Mouse (Mus musculus): ENCODE data around the gene Prkce. TPM values are rescaled to one million over a fixed set of nuclear protein-coding genes. Genes with fewer than 3 reads are reported as not detected.

Gene Prkce
- total RNA-seq, 2 experiments from 2014 or later, result 416 to 425 TPM

DNA sequence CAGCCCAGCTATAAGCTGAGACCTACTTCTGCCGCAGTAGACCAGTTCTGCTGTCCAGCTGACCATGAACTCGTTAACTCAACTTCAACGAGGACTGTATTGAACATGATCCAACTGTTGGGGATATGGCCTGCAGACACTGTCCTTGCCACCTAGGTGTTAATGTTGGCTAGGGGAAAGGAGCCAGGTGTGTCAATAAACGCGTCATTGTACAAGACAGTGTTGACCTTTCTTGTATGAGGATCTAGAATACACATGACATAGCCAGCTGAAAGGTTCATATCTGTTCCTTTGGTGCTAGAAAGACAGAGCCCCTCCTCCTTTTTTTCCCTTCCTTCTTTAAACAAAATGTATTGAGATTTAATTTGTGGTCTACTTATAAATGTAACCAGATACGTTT lies 251.6 kb downstream of the Prkce start:
- DNase-seq, result no peak

- no peak for DNase-seq
Measured at GRCm38 (mm10) chr17:86420646-86421338, 253.2 kb downstream of the Prkce start.

DNA sequence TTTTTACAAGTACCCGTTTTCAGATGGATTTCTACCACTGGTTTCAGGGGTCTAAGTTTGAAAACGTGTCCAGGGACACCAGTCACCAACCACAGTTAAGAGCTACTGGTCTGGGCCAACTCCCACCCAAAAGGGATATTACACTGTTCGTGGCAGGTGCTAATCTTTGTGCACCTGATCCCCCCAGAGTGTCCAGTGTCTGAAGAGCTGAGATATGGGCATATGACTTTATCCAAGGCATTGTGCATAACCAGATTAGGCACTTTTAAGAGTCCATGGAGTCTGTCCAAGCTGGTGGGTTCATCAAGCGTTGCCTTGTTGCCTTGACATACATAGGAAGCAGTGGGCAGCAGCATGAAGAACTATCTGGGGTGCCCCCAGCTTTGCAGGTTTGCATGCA lies 254.4 kb downstream of the Prkce start:
- no peak for DNase-seq

- no peak for DNase-seq
Measured at GRCm38 (mm10) chr17:86429877-86430276, 262.3 kb downstream of the Prkce start.

DNA sequence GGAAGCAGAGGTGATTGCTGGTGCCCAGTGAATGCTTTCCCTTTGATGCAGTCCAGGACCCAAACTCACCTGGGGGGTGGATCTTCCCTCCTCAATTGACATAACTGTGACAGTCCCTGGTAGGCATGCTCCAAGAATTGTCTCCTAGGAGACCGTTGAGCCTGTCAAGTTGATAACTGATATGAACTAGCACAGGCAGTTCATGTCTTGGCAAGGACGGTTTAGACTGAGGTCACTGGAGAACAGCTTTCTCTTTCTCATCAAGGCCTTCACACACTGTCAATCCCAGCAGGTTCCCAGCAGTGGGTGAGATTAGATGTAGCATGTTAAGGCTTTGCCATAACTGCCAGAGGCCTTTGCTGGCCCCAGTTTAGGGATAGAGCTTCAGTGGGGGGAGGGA lies 265.5 kb downstream of the Prkce start:
- DNase-seq, result no peak

GRCm38 (mm10) chr17:86433813-86434212 lies 266.2 kb downstream of the Prkce start:
- DNase-seq, result no peak

DNA sequence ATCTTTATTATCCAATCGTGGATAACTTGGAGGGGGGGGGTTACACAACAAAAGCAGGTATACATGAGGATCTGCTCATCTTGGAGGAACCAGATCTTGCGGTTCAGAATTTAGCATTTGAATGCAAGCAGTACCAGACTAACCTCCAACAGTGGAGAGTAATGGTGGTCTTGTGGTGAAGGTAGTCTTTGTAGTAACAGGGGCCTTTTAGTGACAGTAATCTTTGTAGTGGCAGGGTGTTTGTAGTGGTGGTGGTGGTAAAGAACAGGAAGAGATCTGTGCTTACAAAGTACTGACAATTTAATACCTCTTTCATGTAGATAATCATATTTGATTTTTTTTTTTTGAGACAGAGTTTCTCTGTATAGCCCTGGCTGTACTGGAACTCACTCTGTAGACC lies 267.2 kb downstream of the Prkce start:
- no peak for DNase-seq

GRCm38 (mm10) chr17:86435570-86435969 lies 268.0 kb downstream of the Prkce start:
- DNase-seq, result no peak

- DNase-seq, result no peak
Measured at GRCm38 (mm10) chr17:86435984-86436383, 268.4 kb downstream of the Prkce start.

DNA sequence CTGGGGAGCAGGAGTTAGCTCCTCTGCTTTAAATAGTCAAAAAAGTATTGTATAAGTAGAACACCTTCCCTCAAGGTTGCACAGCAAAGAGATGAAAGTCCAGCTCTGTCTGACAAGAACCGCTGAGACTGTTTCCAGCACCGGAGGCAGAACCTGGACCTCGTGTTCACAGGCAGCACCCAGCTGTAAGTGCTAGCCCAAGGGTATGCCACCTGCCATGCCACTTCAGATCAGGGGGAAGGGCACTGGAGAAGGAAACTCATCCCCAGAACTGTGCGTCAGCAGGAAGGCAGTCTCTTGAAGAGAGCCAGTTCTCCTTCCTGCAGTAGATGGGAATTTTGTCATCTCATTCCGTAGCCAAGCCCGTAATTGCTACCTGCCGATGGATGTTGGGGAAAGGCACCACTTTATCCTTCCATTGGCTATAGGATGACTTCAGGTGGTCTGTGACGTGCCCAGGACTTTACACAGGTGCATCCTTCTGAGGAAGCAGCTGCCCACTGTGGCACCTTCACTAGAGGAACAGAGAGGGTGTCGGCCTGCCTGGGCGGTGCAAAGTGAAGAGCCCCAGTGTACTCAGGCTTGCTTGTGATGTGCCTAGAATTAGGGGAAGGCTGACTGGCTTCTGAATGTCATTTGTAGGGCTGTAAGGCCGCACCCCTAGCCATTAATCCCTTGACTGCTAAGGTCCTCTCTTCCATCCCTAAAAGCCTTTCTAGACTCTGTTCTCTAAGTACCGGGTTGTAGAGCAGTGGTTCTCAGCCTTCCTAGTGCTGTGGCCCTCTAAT lies 269.2 kb downstream of the Prkce start:
- DNase-seq, result no peak

GRCm38 (mm10) chr17:86437516-86438277 lies 270.1 kb downstream of the Prkce start:
- DNase-seq, result peak; percentile 54 to 58

DNA sequence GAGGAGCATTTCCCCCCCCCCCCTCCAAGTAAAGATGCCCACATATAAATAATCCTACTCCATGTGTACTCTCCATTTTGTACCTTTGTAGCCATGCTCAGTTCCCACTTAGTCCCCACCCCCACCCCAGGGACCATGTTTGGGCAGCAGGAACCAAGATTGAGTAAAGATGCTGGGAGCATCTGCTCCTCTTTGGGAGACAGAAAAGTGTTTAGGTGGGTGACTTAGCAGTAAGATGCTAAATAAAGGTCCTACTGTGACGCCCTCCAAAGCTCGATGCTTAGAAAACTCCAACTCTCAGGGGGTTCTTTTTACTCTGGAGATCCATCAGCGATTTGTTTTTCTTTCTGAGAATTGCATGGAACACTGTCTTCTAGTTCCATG lies 270.7 kb downstream of the Prkce start:
- DNase-seq, result no peak

DNA sequence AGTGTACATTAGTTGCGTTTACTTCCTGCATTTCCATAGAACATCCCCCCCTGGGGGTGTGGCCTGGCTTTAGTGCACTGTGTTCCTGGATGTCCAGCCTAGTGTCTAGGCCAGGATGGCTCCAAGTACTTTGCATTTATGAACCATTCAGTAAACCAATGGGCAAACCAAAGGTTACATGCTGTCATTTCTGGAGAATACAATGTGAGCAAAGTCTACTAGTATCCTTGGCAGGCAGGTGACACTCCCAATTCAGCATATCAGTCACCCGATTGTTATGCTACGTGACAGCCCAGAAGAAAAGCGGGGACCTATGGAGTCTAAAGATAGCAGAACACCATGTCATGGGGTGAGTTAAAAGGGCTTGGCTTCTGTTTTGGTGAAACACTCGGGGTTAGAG lies 271.2 kb downstream of the Prkce start:
- DNase-seq, result no peak

DNA sequence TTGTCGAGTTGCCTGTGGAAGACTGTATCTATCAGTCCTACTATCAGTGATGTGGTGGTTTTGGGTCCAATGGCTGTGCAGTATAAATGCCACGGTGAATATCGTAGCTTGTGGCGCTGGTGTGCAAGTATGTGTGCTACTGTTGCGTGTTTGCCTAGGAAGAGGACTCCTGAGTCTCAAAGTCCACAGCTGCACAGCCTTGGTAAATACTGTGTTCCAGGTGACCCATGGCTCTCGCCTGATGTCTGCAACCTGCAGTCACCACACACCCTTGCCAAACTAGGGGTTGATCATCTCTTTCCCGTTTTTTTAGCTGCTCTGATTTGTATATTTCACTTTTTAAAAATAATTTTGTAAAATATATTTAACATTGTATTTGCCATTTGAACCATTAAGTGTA lies 273.5 kb downstream of the Prkce start:
- DNase-seq, result no peak

GRCm38 (mm10) chr17:86443886-86444285 lies 276.3 kb downstream of the Prkce start:
- DNase-seq, result no peak

- peak; percentile 82 to 83 for DNase-seq
Measured at GRCm38 (mm10) chr17:86444578-86445419, 277.2 kb downstream of the Prkce start.

DNA sequence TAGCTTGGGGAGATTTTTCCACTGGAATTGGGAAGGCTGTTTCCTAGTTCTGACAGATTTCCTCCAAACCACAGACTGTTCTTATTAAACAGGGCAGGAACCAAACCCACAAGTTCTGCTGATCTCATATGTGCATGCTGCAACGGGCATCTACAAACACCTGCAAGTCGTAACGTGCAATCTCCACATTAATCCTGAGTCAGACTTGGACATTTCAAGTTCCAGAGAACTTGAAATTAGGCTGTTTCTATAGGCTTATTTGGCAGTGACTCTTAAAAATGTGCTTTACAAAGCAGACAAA lies 277.8 kb downstream of the Prkce start:
- DNase-seq, result no peak

- DNase-seq, result no peak
Measured at GRCm38 (mm10) chr17:86445900-86446299, 278.3 kb downstream of the Prkce start.

- DNase-seq, result no peak
Measured at GRCm38 (mm10) chr17:86447101-86447598, 279.6 kb downstream of the Prkce start.

DNA sequence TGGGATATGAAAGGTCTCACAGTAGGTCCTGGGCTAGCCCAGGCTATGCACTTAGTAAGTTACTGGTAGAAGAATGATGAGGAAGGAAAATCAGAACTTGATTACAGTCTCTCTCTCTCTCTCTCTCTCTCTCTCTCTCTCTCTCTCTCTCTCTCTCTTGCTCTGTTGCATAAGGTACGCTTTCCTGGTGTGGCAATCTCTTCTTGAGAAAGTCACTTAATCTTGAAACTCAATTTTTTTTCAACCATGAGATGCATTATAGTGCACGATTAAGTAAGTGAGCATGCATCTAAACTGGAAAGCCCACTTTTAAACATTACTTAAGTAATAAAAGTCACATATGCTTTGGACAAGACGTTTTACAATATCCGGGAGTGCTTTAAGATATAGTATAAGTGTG lies 285.3 kb downstream of the Prkce start:
- no peak for DNase-seq

- DNase-seq, result no peak
Measured at GRCm38 (mm10) chr17:86453673-86454350, 286.2 kb downstream of the Prkce start.

GRCm38 (mm10) chr17:86454351-86454706 lies 286.7 kb downstream of the Prkce start:
- DNase-seq, result no peak

All from layer of hippocampus, postnatal 36 days (tissue).